Mouse (Mus musculus) midbrain, embryonic 14.5 days (tissue): ENCODE data around the gene Rabgef1. TPM values are rescaled to one million over a fixed set of nuclear protein-coding genes. Genes with fewer than 3 reads are reported as not detected.

Experiments used
- ATAC-seq: fragments of 200-750 bp; cut with Nextera tagmentation; 2 replicates; pipeline ENCODE4 v1.8.0; 2017; ENCODE audit warnings: moderate number of reproducible peaks, moderate library complexity; ENCODE audit not compliant: low FRiP score, low TSS enrichment
- DNase-seq: peaks from one replicate; pipeline ENCODE4 v3.0.0-alpha.2; 2015
- H3K27ac ChIP-seq: fragments of 300-500 bp; sonication (generic); replicated peaks from 2 replicates; pipeline ENCODE4 v1.5.1; 2014; ENCODE audit warnings: mild to moderate bottlenecking, low read depth, low read length, moderate library complexity
- H3K27me3 ChIP-seq: fragments of 300-500 bp; sonication (generic); 2 replicates; pipeline ENCODE4 v1.6.1; 2014; ENCODE audit warnings: low read length, control low read depth, mixed read lengths; ENCODE audit not compliant: control insufficient read depth, insufficient read depth
- H3K36me3 ChIP-seq: fragments of 300-500 bp; sonication (generic); 2 replicates; pipeline ENCODE4 v1.6.1; 2014; ENCODE audit warnings: low read length, control low read depth; ENCODE audit not compliant: control insufficient read depth, insufficient read depth
- H3K4me1 ChIP-seq: fragments of 300-500 bp; sonication (generic); 2 replicates; pipeline ENCODE4 v1.6.1; 2014; ENCODE audit warnings: mild to moderate bottlenecking, antibody characterized with exemption, low read length, control low read depth; ENCODE audit not compliant: control insufficient read depth, insufficient read depth
- H3K4me2 ChIP-seq: fragments of 300-500 bp; sonication (generic); 2 replicates; pipeline ENCODE4 v1.6.1; 2014; ENCODE audit warnings: mild to moderate bottlenecking, low read length, moderate library complexity
- H3K4me3 ChIP-seq: fragments of 300-500 bp; sonication (generic); replicated peaks from 2 replicates; pipeline ENCODE4 v1.5.1; 2014; ENCODE audit warnings: low read depth, low read length
- H3K9ac ChIP-seq: fragments of 300-500 bp; sonication (generic); replicated peaks from 2 replicates; pipeline ENCODE4 v1.6.1; 2014; ENCODE audit warnings: mild to moderate bottlenecking, low read length, moderate library complexity
- H3K9me3 ChIP-seq: fragments of 300-500 bp; sonication (generic); 2 replicates; pipeline ENCODE4 v1.6.1; 2016; ENCODE audit warnings: low read length, control low read depth, mixed read lengths; ENCODE audit not compliant: control insufficient read depth
- WGBS: fragments of 180-500 bp; shearing (Covaris S2); extraction: QIAGEN DNeasy Blood & Tissue Kit; methylation state at CpG from one replicate; pipeline ENCODE4 v1.1.7; 2014; 5-methylcytosine and 5-hydroxymethylcytosine counted together
- polyA plus RNA-seq: library from polyadenylated mRNA; unstranded; fragments of >200 nt; fragmentation: Nextera tagmentation; extraction: Ambion mirVana; gene quantifications from 2 replicates; pipeline ENCODE4 v1.2.1, GENCODE M21; 2014

Rabgef1 gene
- polyA plus RNA-seq, 1 experiment from 2014 or later: 40.3 TPM

- peak overlapping the region; percentile 70 for H3K9ac ChIP-seq
- WGBS: under 1% methylated on average over 25 of the region's 25 CpGs
- peak overlapping the region; percentile 64 for H3K4me3 ChIP-seq
- H3K27me3 ChIP-seq: no peaks in the 10 kb centered on the region
- H3K4me1 ChIP-seq: peaks cover 13% of the 10 kb centered on the region; the same call in 1 of the 2 replicates
- DNase-seq: peak; percentile 97
- H3K4me2 ChIP-seq: peak overlapping the region; percentile 85
- peak; percentile 94 for ATAC-seq
- H3K9me3 ChIP-seq: no peaks in the 10 kb centered on the region
- peak overlapping the region; percentile 68; the same call in 1 of the 2 replicates for H3K27ac ChIP-seq
- H3K36me3 ChIP-seq: peaks cover 18% of the 10 kb centered on the region
Observed at GRCm38 (mm10) chr5:130256678-130257271, 85.2 kb downstream of the Rabgef1 start.

GRCm38 (mm10) chr5:130257303-130257702 is 85.7 kb downstream of the Rabgef1 start:
- H3K4me3 ChIP-seq: peak overlapping the region; percentile 64
- H3K4me1 ChIP-seq: peaks cover 13% of the 10 kb centered on the region; the same call in 1 of the 2 replicates
- H3K9ac ChIP-seq: peak overlapping the region; percentile 70
- H3K27ac ChIP-seq: peak overlapping the region; percentile 68; the same call in 1 of the 2 replicates
- H3K4me2 ChIP-seq: peak overlapping the region; percentile 85
- ATAC-seq (peak; percentile 26; the same call in 1 of the 2 replicates), DNase-seq (no peak)
- WGBS: 12% methylated on average over 8 of the region's 8 CpGs
- H3K36me3 ChIP-seq: peaks cover 13% of the 10 kb centered on the region
- H3K9me3 ChIP-seq: no peaks in the 10 kb centered on the region
- H3K27me3 ChIP-seq: no peaks in the 10 kb centered on the region

GRCm38 (mm10) chr5:130263454-130263853 is 91.9 kb downstream of the Rabgef1 start:
- H3K4me2 ChIP-seq: no peak overlapping the region
- peak; percentile 27 for DNase-seq
- H3K9ac ChIP-seq: no peak overlapping the region
- H3K4me3 ChIP-seq: no peak overlapping the region
- peaks cover 36% of the 10 kb centered on the region for H3K36me3 ChIP-seq
- no peaks in the 10 kb centered on the region for H3K27me3 ChIP-seq
- no peak overlapping the region for H3K27ac ChIP-seq
- no peaks in the 10 kb centered on the region for H3K9me3 ChIP-seq
- H3K4me1 ChIP-seq: no peaks in the 10 kb centered on the region
- ATAC-seq: no peak
- WGBS: 85% methylated on average over 11 of the region's 11 CpGs

Other genes with a start within 250 kb of the Rabgef1 start
- gene Vkorc1l1, start 229.8 kb upstream of the Rabgef1 start, polyA plus RNA-seq: 26.5 and 31.3 TPM in 2 replicates
- 23.3 and 25.8 TPM in 2 replicates for gene Gusb, start 168.7 kb upstream of the Rabgef1 start, polyA plus RNA-seq
- 32.6 and 50.3 TPM in 2 replicates for gene Asl, start 142.6 kb upstream of the Rabgef1 start, polyA plus RNA-seq
- gene Crcp, start 142.5 kb upstream of the Rabgef1 start, polyA plus RNA-seq: 54.8 and 72.9 TPM in 2 replicates
- 41.5 and 55.8 TPM in 2 replicates for gene Tpst1, start 98.5 kb upstream of the Rabgef1 start, polyA plus RNA-seq
- gene Kctd7, start 26.9 kb upstream of the Rabgef1 start, polyA plus RNA-seq: 14.8 and 15.5 TPM in 2 replicates
- 29.5 and 33.2 TPM in 2 replicates for gene Tmem248, start 45.3 kb downstream of the Rabgef1 start, polyA plus RNA-seq
- 44.1 and 56.8 TPM in 2 replicates for gene Sbds, start 83.7 kb downstream of the Rabgef1 start, polyA plus RNA-seq
- gene Tyw1, start 83.8 kb downstream of the Rabgef1 start, polyA plus RNA-seq: 18.5 and 26.4 TPM in 2 replicates
- gene Caln1, start 197.7 kb downstream of the Rabgef1 start, polyA plus RNA-seq: 8.4 and 15.6 TPM in 2 replicates
- not detected in 2 replicates for gene A330070K13Rik, start 212.8 kb downstream of the Rabgef1 start, polyA plus RNA-seq